Mouse (Mus musculus) CD4-positive, CD25-positive, alpha-beta regulatory T cell, adult 4 months (primary cell): Measurements from ENCODE around the gene Fgf3. TPM values are rescaled to one million over a fixed set of nuclear protein-coding genes. Genes with fewer than 3 reads are reported as not detected.
"Not testable (repeated sequence)": the region's sequence is repeated elsewhere in the genome, so short reads cannot be mapped to it uniquely, and the experiment has no call there.

Source experiments
- ATAC-seq: one replicate; pipeline ENCODE4 v1.8.0; 2017
- polyA plus RNA-seq, 2 experiments: library from polyadenylated mRNA; unstranded; fragments of 100-300 nt; shearing (Covaris generic); gene quantifications; one replicate each; pipeline ENCODE4 v1.2.1; 2017

Gene Fgf3
- polyA plus RNA-seq, 2 experiments from 2014 or later, result not detected

- no peak for ATAC-seq
Measured at GRCm38 (mm10) chr7:144858702-144859101, 20.8 kb downstream of the Fgf3 start.

GRCm38 (mm10) chr7:144861056-144861768, 23.3 kb downstream of the Fgf3 start:
- ATAC-seq, result no peak

GRCm38 (mm10) chr7:144861769-144862070, 23.8 kb downstream of the Fgf3 start:
- no peak for ATAC-seq

GRCm38 (mm10) chr7:144862126-144862525, 24.2 kb downstream of the Fgf3 start:
- ATAC-seq, result no peak

- no peak for ATAC-seq
Measured at GRCm38 (mm10) chr7:144862712-144863111, 24.8 kb downstream of the Fgf3 start.

GRCm38 (mm10) chr7:144863196-144863595, 25.3 kb downstream of the Fgf3 start:
- ATAC-seq, result no peak

GRCm38 (mm10) chr7:144864160-144864670, 26.3 kb downstream of the Fgf3 start:
- ATAC-seq, result no peak

- no peak for ATAC-seq
Measured at GRCm38 (mm10) chr7:144867161-144867560, 29.3 kb downstream of the Fgf3 start.

GRCm38 (mm10) chr7:144867602-144868001, 29.7 kb downstream of the Fgf3 start:
- ATAC-seq, result no peak

- no peak for ATAC-seq
Measured at GRCm38 (mm10) chr7:144872420-144872819, 34.5 kb downstream of the Fgf3 start.

GRCm38 (mm10) chr7:144873160-144873559, 35.3 kb downstream of the Fgf3 start:
- ATAC-seq, result no peak

- ATAC-seq, result no peak
Measured at GRCm38 (mm10) chr7:144874226-144874625, 36.3 kb downstream of the Fgf3 start.

GRCm38 (mm10) chr7:144878401-144878800, 40.5 kb downstream of the Fgf3 start:
- ATAC-seq, result no peak

GRCm38 (mm10) chr7:144883106-144883505, 45.2 kb downstream of the Fgf3 start:
- no peak for ATAC-seq

GRCm38 (mm10) chr7:144887672-144888071, 49.8 kb downstream of the Fgf3 start:
- ATAC-seq, result no peak

GRCm38 (mm10) chr7:144888564-144889299, 50.8 kb downstream of the Fgf3 start:
- ATAC-seq, result no peak

- ATAC-seq, result not testable (repeated sequence)
Measured at GRCm38 (mm10) chr7:144890661-144891060, 52.8 kb downstream of the Fgf3 start.

GRCm38 (mm10) chr7:144891863-144892262, 54.0 kb downstream of the Fgf3 start:
- ATAC-seq, result no peak

GRCm38 (mm10) chr7:144892322-144892721, 54.4 kb downstream of the Fgf3 start:
- no peak for ATAC-seq

Other genes with a start within 250 kb of the Fgf3 start
- gene Ano1, start 86.1 kb upstream of the Fgf3 start, polyA plus RNA-seq, result under 1 TPM in 1 of 2 experiments, not detected in 1; 0.09 TPM
- gene Fgf4, start 9.3 kb downstream of the Fgf3 start, polyA plus RNA-seq, result under 1 TPM in 1 of 2 experiments, not detected in 1; 0.11 TPM
- not detected for gene Fgf15, start 58.4 kb downstream of the Fgf3 start, polyA plus RNA-seq
- gene LTO1, start 77.0 kb downstream of the Fgf3 start, polyA plus RNA-seq, result 10 to 100 TPM; 39.4 to 48.0 TPM
- under 1 TPM; 0.83 to 0.87 TPM for gene Ccnd1, start 101.8 kb downstream of the Fgf3 start, polyA plus RNA-seq